Mouse (Mus musculus) neutrophil, adult 59 days (primary cell): ENCODE data around the gene Supt5. TPM values are rescaled to one million over a fixed set of nuclear protein-coding genes. Genes with fewer than 3 reads are reported as not detected.

Source experiments
- total RNA-seq, 2 experiments: library from RNA; stranded (reverse); gene quantifications; 1 replicate in 1 of 2; 2 replicates in 1 of 2; pipeline ENCODE4 v1.2.4; 2023

Gene Supt5
- 10 to 100 TPM; 70.9 to 78.0 TPM for total RNA-seq

GRCm38 (mm10) chr7:28338108-28338998 is at the start of gene Supt5:
Supt5 (minus strand) TSS chr7:28338746.

DNA sequence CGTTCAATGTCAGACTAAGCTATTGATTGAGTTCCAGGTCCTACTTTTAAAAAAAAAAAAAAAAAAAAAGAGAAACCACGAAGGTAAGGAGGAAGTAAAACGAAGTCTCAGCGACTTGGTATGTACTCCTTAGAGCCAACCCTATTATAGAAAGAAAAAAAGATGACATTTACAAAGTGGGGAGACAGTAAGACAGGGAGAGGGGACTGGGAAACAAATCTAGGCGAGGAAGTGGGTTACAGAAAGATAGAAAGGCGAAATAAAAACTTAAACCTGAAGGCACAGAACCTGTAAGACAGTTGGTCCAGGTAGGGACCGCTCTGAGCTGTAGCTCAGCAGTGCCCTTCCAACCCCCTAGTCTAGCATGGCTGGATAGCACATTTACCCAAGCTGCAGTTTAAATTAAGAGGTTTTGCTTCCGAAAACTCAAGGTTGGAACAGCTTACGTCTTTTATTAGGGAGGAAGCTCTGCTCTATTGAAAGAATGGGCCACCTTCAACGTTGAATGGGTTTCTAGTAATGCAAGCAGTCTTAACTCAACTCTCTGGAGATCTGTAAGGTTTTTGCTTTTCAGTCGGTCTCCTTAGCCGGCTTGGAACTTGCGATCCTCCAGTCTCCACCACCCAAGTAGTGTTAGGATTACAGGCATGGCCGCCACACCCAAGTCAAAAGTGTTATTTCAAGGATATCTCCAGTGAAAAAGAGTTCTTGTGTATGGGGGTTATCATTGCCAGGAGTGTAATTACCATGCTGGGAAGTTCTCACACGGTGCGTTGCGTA is 41.9 kb upstream of the Supt5 start, which contains the start of gene Zfp36:
TSS of gene Zfp36 (minus strand) at position 17 of the 780 bp plus-strand sequence.

GRCm38 (mm10) chr7:28372251-28373108 is 33.9 kb upstream of the Supt5 start, which contains the start of gene Plekhg2:
Plekhg2 (minus strand) TSS chr7:28372599.

DNA sequence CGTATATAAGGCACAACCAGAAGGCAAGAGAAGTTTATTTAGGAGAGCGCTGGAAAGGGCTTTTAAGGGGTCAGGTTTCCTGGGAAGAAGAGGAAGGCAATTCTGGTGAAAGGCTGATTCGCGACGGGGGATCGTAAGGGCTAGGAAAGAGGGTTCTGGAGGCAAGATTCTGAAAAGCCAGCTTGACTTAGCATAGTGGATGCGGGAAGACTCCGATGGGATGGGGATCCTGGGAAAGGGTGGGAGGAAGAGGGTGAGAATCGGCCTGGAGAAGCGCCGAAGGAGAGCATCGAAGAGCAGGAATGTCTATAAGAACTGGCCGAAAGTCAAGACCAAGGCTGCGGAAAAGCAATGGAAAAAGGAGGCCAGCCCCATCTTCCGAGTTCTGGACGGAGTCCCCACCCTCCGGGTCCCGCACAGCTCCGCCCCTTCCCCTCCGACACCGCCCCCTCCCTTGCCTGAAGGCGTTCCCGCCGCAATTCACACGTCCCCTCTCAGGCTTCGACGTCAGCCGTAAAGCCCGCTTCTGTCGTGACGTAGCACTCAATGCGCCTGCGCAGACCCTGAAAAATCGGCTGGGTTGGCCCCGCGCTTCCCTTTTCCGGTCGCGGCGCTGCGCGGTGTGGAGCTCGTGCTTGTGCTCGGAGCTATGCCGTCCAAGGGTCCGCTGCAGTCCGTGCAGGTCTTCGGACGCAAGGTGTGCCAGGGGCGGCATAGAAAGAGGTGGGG is 11.8 kb upstream of the Supt5 start, which contains the start of gene Rps16:
TSS of gene Rps16 (plus strand) at position 498 of the 729 bp plus-strand sequence.

GRCm38 (mm10) chr7:28311926-28312543 is 26.5 kb downstream of the Supt5 start, which contains the start of gene Timm50:
Timm50 (minus strand) TSS chr7:28312072.

DNA sequence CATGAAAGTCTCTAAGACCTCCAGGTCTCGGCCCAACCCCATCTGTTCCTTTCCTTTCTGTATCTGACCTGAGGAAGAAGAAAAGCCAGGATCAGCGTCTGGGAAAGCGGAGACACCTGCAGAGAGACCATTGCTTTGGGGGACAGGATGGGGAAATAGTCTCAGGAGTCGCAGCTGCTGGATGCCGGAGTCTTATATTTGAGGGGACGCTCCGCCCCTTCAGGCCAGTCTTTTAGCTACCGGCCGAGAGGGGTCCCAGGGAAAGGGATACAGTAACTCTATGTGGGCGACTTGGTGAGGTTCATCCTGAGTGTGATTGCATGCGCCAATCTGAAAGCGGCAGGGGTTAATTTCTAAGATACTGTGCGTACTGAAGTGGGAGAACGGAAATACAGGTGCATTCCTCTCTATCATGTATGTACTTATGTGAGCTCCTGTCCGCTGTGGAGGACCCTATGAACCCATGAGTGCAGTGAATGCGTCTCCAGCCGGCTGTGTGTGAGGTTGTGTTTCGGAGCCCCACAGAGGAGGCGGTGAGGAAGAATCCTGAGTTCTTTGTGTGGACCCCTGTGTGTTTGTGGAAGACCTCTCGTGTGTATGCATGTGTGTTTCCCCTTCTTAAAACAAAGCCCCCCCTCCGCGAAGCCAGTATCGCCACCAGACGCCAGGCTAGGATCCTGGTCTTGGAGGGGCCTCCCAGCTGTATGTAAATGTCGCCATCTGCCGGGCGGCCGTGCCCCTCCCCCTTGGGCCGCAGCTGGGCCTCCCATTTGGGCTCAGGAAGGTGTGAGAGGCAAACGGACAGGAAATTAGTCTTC is 36.7 kb downstream of the Supt5 start, which contains the start of gene Dll3:
TSS of gene Dll3 (minus strand) at position 623 of the 818 bp plus-strand sequence.

GRCm38 (mm10) chr7:28290638-28291590 is 47.6 kb downstream of the Supt5 start, which contains the start of gene Selenov:
Selenov (minus strand) TSS chr7:28291186.

DNA sequence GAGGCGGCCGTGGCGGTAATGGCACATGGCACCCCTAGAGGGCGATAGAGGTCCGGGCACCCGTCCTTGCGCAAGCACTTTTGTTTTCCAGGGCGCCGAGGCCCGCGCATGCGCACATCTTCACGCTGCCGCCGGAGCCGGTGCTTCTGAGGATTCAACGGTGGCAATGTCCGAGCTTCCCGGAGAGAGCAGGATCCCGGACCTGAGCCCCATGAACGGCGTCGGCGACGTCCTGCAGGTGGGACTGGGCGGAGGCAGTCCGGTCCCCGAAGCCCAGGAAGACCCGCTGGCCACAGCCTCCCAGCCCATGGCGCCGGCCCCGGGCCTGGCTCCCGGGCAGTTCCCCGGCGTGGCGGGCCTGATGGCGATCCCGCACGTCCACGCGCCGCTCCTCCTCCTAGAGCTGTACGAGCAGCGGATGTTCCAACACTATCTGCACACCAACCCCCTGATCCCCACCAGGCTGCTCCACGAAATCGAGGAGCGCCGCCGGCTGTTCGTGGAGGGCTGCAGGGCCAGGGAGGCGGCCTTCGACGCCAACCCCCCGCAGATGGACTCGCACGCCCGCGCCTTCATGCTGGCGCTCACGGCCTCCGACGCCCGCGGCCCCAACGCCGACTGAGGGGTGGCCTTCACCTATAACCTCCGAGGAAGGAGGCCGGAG is 60.8 kb downstream of the Supt5 start, which contains the start of gene Eid2b:
TSS of gene Eid2b (plus strand) at position 125 of the 664 bp plus-strand sequence.

DNA sequence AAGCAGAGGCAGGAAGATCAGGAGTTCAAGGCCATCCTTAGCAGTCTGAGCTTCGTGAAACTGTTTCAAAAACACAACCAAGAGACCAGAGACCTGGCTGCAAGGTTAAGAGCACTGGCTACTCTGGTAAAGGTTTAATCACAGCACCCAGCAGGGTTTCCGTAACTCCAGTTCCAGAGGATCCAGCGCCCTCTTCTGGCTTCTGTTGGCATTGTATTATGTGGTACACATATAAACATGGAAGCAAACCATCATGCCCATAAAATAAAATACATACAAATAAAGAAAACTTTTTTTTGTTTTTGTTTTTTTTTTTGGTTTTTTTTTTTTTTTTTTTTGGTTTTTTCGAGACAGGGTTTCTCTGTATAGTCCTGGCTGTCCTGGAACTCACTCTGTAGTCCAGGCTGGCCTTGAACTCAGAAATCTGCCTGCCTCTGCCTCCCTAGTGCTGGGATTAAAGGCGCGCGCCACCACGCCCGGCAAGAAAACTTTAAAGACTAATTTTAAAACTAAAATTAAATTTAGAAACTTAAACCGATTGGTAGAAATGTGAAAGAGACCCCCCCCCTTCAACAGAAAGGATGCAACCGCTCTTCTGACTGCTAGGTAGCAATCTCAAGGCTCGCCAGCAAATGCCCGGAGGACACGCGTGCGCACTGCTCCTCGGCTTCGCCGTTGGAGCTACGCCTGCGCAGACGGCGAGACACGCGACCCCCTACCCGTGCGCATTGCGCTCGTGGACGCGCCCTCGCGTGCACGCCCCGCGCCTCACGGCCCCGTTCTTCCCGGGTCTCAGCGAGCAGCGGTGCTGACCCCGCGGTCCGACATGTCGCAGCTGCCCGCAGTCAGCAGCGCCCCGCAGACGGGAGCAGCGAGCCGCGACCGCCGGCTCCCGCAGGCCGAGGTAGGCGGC is 71.2 kb downstream of the Supt5 start, which contains the start of gene Eid2:
TSS of gene Eid2 (plus strand) at position 753 of the 913 bp plus-strand sequence.

Other genes starting within 250 kb of the Supt5 start
- gene 9530053A07Rik, start 209.3 kb downstream of the Supt5 start, total RNA-seq, result not detected
- 10 to 100 TPM; 62.5 to 81.4 TPM for gene Fbl, start 169.0 kb downstream of the Supt5 start, total RNA-seq
- 10 to 100 TPM; 13.9 to 15.7 TPM for gene Dyrk1b, start 159.3 kb downstream of the Supt5 start, total RNA-seq
- gene Eid2, start 70.9 kb downstream of the Supt5 start, total RNA-seq, result 1 to 10 TPM; 1.4 to 1.8 TPM
- 1 to 10 TPM; 4.3 to 5.0 TPM for gene Eid2b, start 61.0 kb downstream of the Supt5 start, total RNA-seq
- gene Selenov, start 47.6 kb downstream of the Supt5 start, total RNA-seq, result not detected
- not detected for gene Dll3, start 36.5 kb downstream of the Supt5 start, total RNA-seq
- 10 to 100 TPM; 27.4 to 29.6 TPM for gene Timm50, start 26.7 kb downstream of the Supt5 start, total RNA-seq
- 1,000 to 10,000 TPM; 1,016 to 1,191 TPM for gene Rps16, start 11.9 kb upstream of the Supt5 start, total RNA-seq
- 10 to 100 TPM; 22.3 to 30.8 TPM for gene Plekhg2, start 33.9 kb upstream of the Supt5 start, total RNA-seq
- gene Zfp36, start 41.5 kb upstream of the Supt5 start, total RNA-seq, result 1,000 to 10,000 TPM; 1,188 to 1,652 TPM
- 10 to 100 TPM in 1 of 2 experiments, 1 to 10 TPM in 1; 7.2 to 10.1 TPM for gene Med29, start 54.0 kb upstream of the Supt5 start, total RNA-seq
- 10 to 100 TPM; 62.9 to 73.5 TPM for gene Paf1, start 54.2 kb upstream of the Supt5 start, total RNA-seq
- gene Gmfg, start 98.7 kb upstream of the Supt5 start, total RNA-seq, result 100 to 1,000 TPM; 538 to 594 TPM
- gene Lrfn1, start 113.2 kb upstream of the Supt5 start, total RNA-seq, result 1 to 10 TPM; 3.2 to 4.2 TPM
- gene Ifnl2, start 171.7 kb upstream of the Supt5 start, total RNA-seq, result not detected
- not detected for gene Ifnl3, start 184.1 kb upstream of the Supt5 start, total RNA-seq
- not detected for gene Sycn, start 202.1 kb upstream of the Supt5 start, total RNA-seq
- under 1 TPM in 1 of 2 experiments, not detected in 1; 0.90 TPM for gene Nccrp1, start 208.5 kb upstream of the Supt5 start, total RNA-seq